In the genomic region with DNA sequence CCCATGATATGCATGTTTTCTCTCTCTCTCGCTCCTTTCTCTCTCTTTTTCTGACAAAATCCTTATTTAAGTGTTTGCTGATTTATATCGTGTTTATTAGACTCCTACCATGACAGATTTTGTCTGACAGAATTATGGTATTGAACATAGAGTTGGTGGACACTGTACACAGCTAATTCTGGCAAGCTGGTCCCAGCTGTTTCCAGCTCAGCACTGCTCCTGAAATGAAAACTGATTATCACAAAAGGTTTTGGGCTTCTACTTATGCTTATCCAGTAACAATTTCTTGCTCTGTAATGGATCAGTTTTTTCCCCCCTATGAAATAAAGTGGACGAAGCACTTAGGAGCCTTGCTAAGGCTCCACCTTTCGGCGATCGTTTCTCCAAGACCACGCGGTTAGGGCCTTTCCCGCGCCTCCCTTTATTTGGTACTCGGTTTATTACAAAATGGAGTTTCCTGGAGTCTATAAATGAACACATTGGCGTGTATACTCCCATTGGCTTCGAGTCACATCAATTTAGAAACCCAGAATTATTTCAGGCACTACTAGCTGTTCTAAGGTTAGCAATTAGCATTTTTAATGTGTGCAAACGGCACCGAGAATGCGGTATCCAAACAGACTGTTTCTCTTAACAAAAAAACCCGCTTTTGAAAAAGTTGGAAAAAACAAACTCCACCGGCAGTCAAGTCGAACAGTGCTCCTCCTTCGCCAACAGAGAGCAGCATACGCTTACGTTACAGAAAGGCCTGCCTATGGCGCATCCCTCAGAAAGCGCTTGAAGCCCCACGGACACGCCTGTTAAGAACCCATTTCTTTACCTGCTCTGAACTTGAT, we compare ENCODE assay signal across 8 mouse cellular contexts.
DNase-seq lines count a peak whose midpoint lies in the region; ATAC-seq and TF ChIP-seq lines count a peak whose summit lies in the region.

No protein-coding gene starts in this region.

- no peaks in the 10 kb centered on the region for H3K36me3 ChIP-seq in heart, embryonic 11.5 days (ENCODE audit: control insufficient read depth, insufficient read depth, low read length)
- no peaks in the 10 kb centered on the region for H3K36me3 ChIP-seq in heart, embryonic 10.5 days

- no peak overlapping the region for H3K27ac ChIP-seq in heart, embryonic 11.5 days (ENCODE audit: low read depth, low read length)
- H3K27ac ChIP-seq in heart, embryonic 10.5 days, result no peak overlapping the region

- no peaks in the 10 kb centered on the region for H3K27me3 ChIP-seq in heart, embryonic 11.5 days (ENCODE audit: control insufficient read depth, insufficient read depth, low read length)
- no peaks in the 10 kb centered on the region for H3K27me3 ChIP-seq in heart, embryonic 10.5 days (ENCODE audit: insufficient read depth, poor library complexity, severe bottlenecking)

- H3K4me1 ChIP-seq in heart, embryonic 11.5 days (ENCODE audit: control insufficient read depth, insufficient read depth, low read length), result peaks cover under 1% of the 10 kb centered on the region; the same call in 1 of the 2 replicates
- peaks cover 10% of the 10 kb centered on the region for H3K4me1 ChIP-seq in heart, embryonic 10.5 days
- H3K4me1 ChIP-seq in lung, adult 2 months (ENCODE audit: control insufficient read depth, insufficient read depth, low read length), result no peaks in the 10 kb centered on the region

- peak; percentile 52; the same call in 1 of the 2 replicates for TF ChIP-seq CTCF in lung, adult 2 months (IDR thresholded peaks at IDR 0.05; ENCODE audit: insufficient read depth, low read length)

- no peak overlapping the region for H3K4me3 ChIP-seq in heart, embryonic 11.5 days (ENCODE audit: low read depth, low read length)
- H3K4me3 ChIP-seq in heart, embryonic 10.5 days, result peak overlapping the region; percentile 15; the same call in 1 of the 2 replicates
- H3K4me3 ChIP-seq in lung, adult 2 months (replicated peaks; ENCODE audit: extremely low read depth, low read depth, low read length), result no peak overlapping the region

- no peak overlapping the region for H3K9ac ChIP-seq in heart, embryonic 11.5 days (ENCODE audit: low read depth, low read length)

- WGBS in heart, embryonic 11.5 days (ENCODE audit: insufficient replicate concordance), result 41% methylated on average over 26 of the region's 26 CpGs
- 47% methylated on average over 26 of the region's 26 CpGs for WGBS in heart, embryonic 10.5 days
- WGBS in lung, adult 2 months, result 38% methylated on average over 26 of the region's 26 CpGs

- peak; percentile 11 to 47 for DNase-seq in heart, adult 18-20 months
- peak; percentile 86 for DNase-seq in embryo, embryonic 10 days (ENCODE audit: low spot score)
- no peak for DNase-seq in heart, embryonic 10.5 days (ENCODE audit: low spot score)
- DNase-seq in kidney, postnatal 4 days, result peak; percentile 49 to 69
- DNase-seq in lung, adult 2 months, result no peak
- peak; percentile 4 for DNase-seq in ovary, adult 18-20 months (ENCODE audit: low spot score)
- DNase-seq in thymus, postnatal 25 days, result no peak

- TF ChIP-seq POLR2A in lung, adult 2 months (IDR thresholded peaks at IDR 0.05; ENCODE audit: borderline replicate concordance, extremely low read depth, low read depth, low read length), result no peak

- no peaks in the 10 kb centered on the region for H3K9me3 ChIP-seq in heart, embryonic 11.5 days (replicated peaks; ENCODE audit: control insufficient read depth, low read length)
- H3K9me3 ChIP-seq in heart, embryonic 10.5 days, result no peaks in the 10 kb centered on the region

- ATAC-seq in heart, embryonic 11.5 days (replicated peaks; ENCODE audit: insufficient number of reproducible peaks, low FRiP score, low TSS enrichment), result no peak

- H3K4me2 ChIP-seq in heart, embryonic 11.5 days, result no peak overlapping the region

Comparison
In these comparisons a context has a peak if more than half of its experiments do, and no peak if none do; other contexts are left out.
1. DNase-seq: peak in heart, adult 18-20 months (2 of 2), embryo, embryonic 10 days (single experiment), kidney, postnatal 4 days (2 of 2) and ovary, adult 18-20 months (single experiment); none in heart, embryonic 10.5 days (single experiment), lung, adult 2 months (single experiment) and thymus, postnatal 25 days (single experiment).